Mouse (Mus musculus) liver, embryonic 14.5 days (tissue): ENCODE results near the gene Lhx8. TPM values are rescaled to one million over a fixed set of nuclear protein-coding genes. Genes with fewer than 3 reads are reported as not detected.

Experiments
- ATAC-seq: fragments of 200-750 bp; cut with Nextera tagmentation; 2 replicates; pipeline ENCODE4 v1.8.0; 2017; ENCODE audit warnings: moderate number of reproducible peaks, mild to moderate bottlenecking, moderate library complexity; ENCODE audit not compliant: insufficient read depth
- DNase-seq, 3 experiments: peaks; one replicate each; pipeline ENCODE4 v3.0.0-alpha.2; 2012 to 2013; ENCODE audit warnings: low read depth in 3 of 3, low spot score in 3 of 3
- H3K27ac ChIP-seq: fragments of 300-500 bp; sonication (generic); 2 replicates; pipeline ENCODE4 v1.5.1; 2014; ENCODE audit warnings: moderate library complexity, mild to moderate bottlenecking, control low read depth, inconsistent platforms
- H3K27me3 ChIP-seq: fragments of 300-500 bp; sonication (generic); 2 replicates; pipeline ENCODE4 v1.6.1; 2014; ENCODE audit warnings: mild to moderate bottlenecking, low read length, moderate library complexity; ENCODE audit not compliant: control insufficient read depth, insufficient read depth
- H3K36me3 ChIP-seq: fragments of 300-500 bp; sonication (generic); replicated peaks from 2 replicates; pipeline ENCODE4 v1.6.1; 2014; ENCODE audit warnings: low read depth; ENCODE audit not compliant: control insufficient read depth, insufficient read depth
- H3K4me1 ChIP-seq, 2 experiments: fragments of 200-500 bp in 1 of 2; fragments of 300-500 bp in 1 of 2; sonication (generic) in 1 of 2; replicated peaks; 2 replicates each; pipeline ENCODE4 v1.6.1; 2012 to 2014; ENCODE audit warnings: antibody characterized with exemption in 1 of 2, inconsistent platforms in 1 of 2, low read length in 1 of 2; ENCODE audit not compliant: control insufficient read depth in 2 of 2, insufficient read depth in 2 of 2
- H3K4me2 ChIP-seq: fragments of 300-500 bp; sonication (generic); 2 replicates; pipeline ENCODE4 v1.6.1; 2014; ENCODE audit warnings: low read depth, mild to moderate bottlenecking, control low read depth, moderate library complexity
- H3K4me3 ChIP-seq, 2 experiments: fragments of 200-500 bp in 1 of 2; fragments of 300-500 bp in 1 of 2; sonication (generic) in 1 of 2; 2 replicates each; pipeline ENCODE4 v1.5.1; 2012 to 2014; ENCODE audit warnings: low read depth in 2 of 2, low read length in 2 of 2, mild to moderate bottlenecking in 2 of 2, control low read depth in 1 of 2, inconsistent platforms in 1 of 2, moderate library complexity in 1 of 2; ENCODE audit not compliant: insufficient read depth in 1 of 2
- H3K9ac ChIP-seq: fragments of 300-500 bp; sonication (generic); replicated peaks from 2 replicates; pipeline ENCODE4 v1.6.1; 2014; ENCODE audit warnings: mild to moderate bottlenecking, control low read depth, moderate library complexity
- H3K9me3 ChIP-seq: fragments of 300-500 bp; sonication (generic); 2 replicates; pipeline ENCODE4 v1.6.1; 2016; ENCODE audit warnings: low read length, mixed read lengths; ENCODE audit not compliant: control insufficient read depth
- CTCF ChIP-seq: IDR thresholded peaks from 2 replicates; pipeline ENCODE4 v1.5.1; 2016; ENCODE audit warnings: antibody characterized with exemption, low read depth, control low read depth
- EP300 ChIP-seq: IDR thresholded peaks from 2 replicates; pipeline ENCODE4 v1.6.1; 2016; ENCODE audit warnings: antibody characterized with exemption, low read depth
- WGBS: fragments of 180-500 bp; shearing (Covaris S2); extraction: QIAGEN DNeasy Blood & Tissue Kit; methylation state at CpG from one replicate; pipeline ENCODE4 v1.1.7; 2014; ENCODE audit not compliant: insufficient replicate concordance; 5-methylcytosine and 5-hydroxymethylcytosine counted together
- polyA plus RNA-seq, 2 experiments: library from polyadenylated mRNA; depleted of rRNA in 1 of 2; stranded (reverse) in 1 of 2; unstranded in 1 of 2; fragments of >200 nt; fragmentation: Nextera tagmentation in 1 of 2; extraction: Ambion mirVana in 1 of 2; gene quantifications; 2 replicates each; pipeline versions ENCODE4 v1.2.1 to v1.2.3; 2012 to 2014

The Lhx8 gene
- polyA plus RNA-seq, 2 experiments, result 0.04 TPM; not detected in 1

GRCm38 (mm10) chr3:154274681-154275080 lies 55.8 kb downstream of the Lhx8 start:
- no peak overlapping the region for H3K27ac ChIP-seq
- H3K9me3 ChIP-seq, result no peaks in the 10 kb centered on the region
- H3K27me3 ChIP-seq, result no peaks in the 10 kb centered on the region
- no peaks in the 10 kb centered on the region for H3K4me1 ChIP-seq
- H3K9ac ChIP-seq, result no peak overlapping the region
- TF ChIP-seq EP300 (no peak), CTCF (no peak)
- WGBS, result 63% methylated on average over 3 of the region's 3 CpGs
- no peak for ATAC-seq
- no peak for DNase-seq
- H3K4me3 ChIP-seq, result no peak overlapping the region
- no peak overlapping the region for H3K4me2 ChIP-seq
- H3K36me3 ChIP-seq, result no peaks in the 10 kb centered on the region

- DNase-seq (peak in 1 of 3 experiments; percentile 6), ATAC-seq (no peak)
- H3K4me2 ChIP-seq, result no peak overlapping the region; the same call in 1 of the 2 replicates
- no peaks in the 10 kb centered on the region for H3K27me3 ChIP-seq
- H3K4me1 ChIP-seq, result no peaks in the 10 kb centered on the region
- 15% methylated on average over 19 of the region's 19 CpGs for WGBS
- no peaks in the 10 kb centered on the region for H3K36me3 ChIP-seq
- no peak overlapping the region for H3K4me3 ChIP-seq
- no peaks in the 10 kb centered on the region for H3K9me3 ChIP-seq
- no peak overlapping the region for H3K9ac ChIP-seq
- no peak for TF ChIP-seq EP300
- TF ChIP-seq CTCF, result peak; percentile 95
- H3K27ac ChIP-seq, result no peak overlapping the region
These were observed 60.6 kb downstream of the Lhx8 start for GRCm38 (mm10) chr3:154269757-154270366.

- Histone ChIP-seq H3K9me3 (no peaks in the 10 kb centered on the region), H3K27me3 (no peaks in the 10 kb centered on the region), H3K4me1 (no peaks in the 10 kb centered on the region), H3K36me3 (no peaks in the 10 kb centered on the region), H3K9ac (no peak overlapping the region), H3K27ac (no peak overlapping the region), H3K4me2 (no peak overlapping the region), H3K4me3 (no peak overlapping the region)
- no peak for ATAC-seq
- TF ChIP-seq EP300 (no peak), CTCF (no peak)
- 57% methylated on average over 9 of the region's 9 CpGs for WGBS
- DNase-seq, result no peak
These were observed 62.1 kb downstream of the Lhx8 start for GRCm38 (mm10) chr3:154268313-154268712.

- Histone ChIP-seq H3K27me3 (no peaks in the 10 kb centered on the region), H3K4me1 (no peaks in the 10 kb centered on the region), H3K4me3 (no peak overlapping the region), H3K4me2 (no peak overlapping the region), H3K9me3 (no peaks in the 10 kb centered on the region), H3K27ac (no peak overlapping the region), H3K9ac (no peak overlapping the region), H3K36me3 (no peaks in the 10 kb centered on the region)
- DNase-seq (no peak), ATAC-seq (no peak)
- TF ChIP-seq CTCF (no peak), EP300 (no peak)
These were observed 73.1 kb downstream of the Lhx8 start for GRCm38 (mm10) chr3:154257312-154257711.
